Mouse (Mus musculus) MEL (cell line): ENCODE data around the gene Gm45213.

ENCODE experiments used
- CHD2 ChIP-seq: IDR thresholded peaks from 2 replicates; pipeline ENCODE4 v1.6.1; 2011; ENCODE audit warnings: low read length, improper control_type of control experiment
- CTCF ChIP-seq, 3 experiments: IDR thresholded peaks in 2 of 3; conservative IDR thresholded peaks in 1 of 3; 2 replicates each; pipeline ENCODE4 v1.5.1; 2011 to 2012; ENCODE audit warnings: low read length in 3 of 3, low read depth in 2 of 3, mild to moderate bottlenecking in 2 of 3, improper control_type of control experiment in 1 of 3, inconsistent platforms in 1 of 3, mixed read lengths in 1 of 3, moderate library complexity in 1 of 3; ENCODE audit not compliant: control insufficient read depth in 1 of 3, insufficient read depth in 1 of 3, poor library complexity in 1 of 3, severe bottlenecking in 1 of 3
- ELF1 ChIP-seq: IDR thresholded peaks from 2 replicates; pipeline ENCODE4 v1.6.1; 2014; ENCODE audit warnings: low read depth, mild to moderate bottlenecking, inconsistent platforms, low read length, improper control_type of control experiment, moderate library complexity
- EP300 ChIP-seq, 2 experiments: IDR thresholded peaks; 2 replicates each; pipeline ENCODE4 v1.6.1; 2011; ENCODE audit warnings: improper control_type of control experiment in 2 of 2, low read length in 2 of 2, low read depth in 1 of 2, mild to moderate bottlenecking in 1 of 2
- GATA1 ChIP-seq: IDR thresholded peaks from 2 replicates; pipeline ENCODE4 v1.6.1; 2011; ENCODE audit warnings: low read depth, low read length, improper control_type of control experiment
- MAX ChIP-seq: IDR thresholded peaks from 2 replicates; pipeline ENCODE4 v1.6.1; 2011; ENCODE audit warnings: low read length, improper control_type of control experiment
- NELFE ChIP-seq: IDR thresholded peaks from 2 replicates; pipeline ENCODE4 v1.6.1; 2011; ENCODE audit warnings: low read depth, low read length, improper control_type of control experiment
- POLR2A ChIP-seq, 2 experiments: IDR thresholded peaks; 2 replicates each; pipeline ENCODE4 v1.6.1; 2011 to 2012; ENCODE audit warnings: low read length in 2 of 2, mild to moderate bottlenecking in 2 of 2, control low read depth in 1 of 2, improper control_type of control experiment in 1 of 2, low read depth in 1 of 2, moderate library complexity in 1 of 2; ENCODE audit not compliant: control insufficient read depth in 1 of 2, insufficient read depth in 1 of 2, poor library complexity in 1 of 2
- SMC3 ChIP-seq: IDR thresholded peaks from 2 replicates; pipeline ENCODE4 v1.6.1; 2011; ENCODE audit warnings: low read depth, low read length, improper control_type of control experiment
- USF2 ChIP-seq, 2 experiments: IDR thresholded peaks; 2 replicates each; pipeline ENCODE4 v1.6.1; 2011 to 2012; ENCODE audit warnings: improper control_type of control experiment in 2 of 2, low read length in 2 of 2, borderline replicate concordance in 1 of 2, inconsistent platforms in 1 of 2, low read depth in 1 of 2, mild to moderate bottlenecking in 1 of 2; ENCODE audit not compliant: insufficient read depth in 1 of 2
- ZMIZ1 ChIP-seq: IDR thresholded peaks from 2 replicates; pipeline ENCODE4 v1.6.1; 2012; ENCODE audit warnings: low read depth, mild to moderate bottlenecking, inconsistent platforms, low read length, improper control_type of control experiment, moderate library complexity
- ZNF384 ChIP-seq: IDR thresholded peaks from 2 replicates; pipeline ENCODE4 v1.6.1; 2012; ENCODE audit warnings: low read depth, mild to moderate bottlenecking, inconsistent platforms, low read length, improper control_type of control experiment

DNA sequence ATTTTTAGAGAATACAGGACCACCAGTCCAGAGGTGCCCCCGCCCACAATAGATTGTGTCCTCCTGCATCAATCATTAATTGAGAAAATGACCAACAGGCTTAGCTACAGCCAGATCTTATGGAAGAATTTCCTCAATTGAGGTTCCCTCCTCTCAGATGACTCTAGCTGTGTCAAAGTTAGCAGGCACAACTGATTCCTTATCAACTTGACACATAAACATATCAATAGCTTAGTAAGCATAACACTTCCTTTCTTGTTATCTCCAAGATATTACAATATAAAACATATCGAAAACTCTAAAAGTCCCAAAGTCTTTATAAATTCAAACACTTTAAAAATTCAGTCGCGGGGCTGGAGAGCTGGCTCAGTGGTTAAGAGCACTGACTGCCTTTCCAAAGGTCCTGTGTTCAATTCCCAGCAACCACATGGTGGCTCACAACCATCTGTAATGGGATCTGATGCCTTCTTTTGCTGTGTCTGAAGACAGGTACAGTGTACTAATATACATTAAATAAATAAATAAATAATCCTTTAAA lies 10.6 kb downstream of the Gm45213 start:
- TF ChIP-seq EP300 (IDR thresholded peaks at IDR 0.05; ENCODE audit: low read depth in 1 of 2, low read length in 2 of 2) (peak; percentile 92 to 93), CTCF (IDR thresholded peaks at IDR 0.05 in 2 of 3, conservative IDR thresholded peaks at IDR 0.05 in 1 of 3; ENCODE audit: control insufficient read depth in 1 of 3, insufficient read depth in 1 of 3, low read depth in 2 of 3, low read length in 3 of 3, poor library complexity in 1 of 3, severe bottlenecking in 1 of 3) (no peak), POLR2A (IDR thresholded peaks at IDR 0.05; ENCODE audit: control insufficient read depth in 1 of 2, insufficient read depth in 1 of 2, low read depth in 1 of 2, low read length in 2 of 2, poor library complexity in 1 of 2) (no peak), MAX (no peak), NELFE (no peak), ELF1 (peak; percentile 19; the same call in 1 of the 2 replicates), CHD2 (no peak), ZNF384 (no peak), ZMIZ1 (no peak), USF2 (IDR thresholded peaks at IDR 0.05; ENCODE audit: borderline replicate concordance in 1 of 2, insufficient read depth in 1 of 2, low read depth in 1 of 2, low read length in 2 of 2) (no peak), GATA1 (peak; percentile 93), SMC3 (no peak)
